Mouse (Mus musculus): ENCODE measurements around the gene Cby3.
"Not testable (repeated sequence)": the region's sequence is repeated elsewhere in the genome, so short reads cannot be mapped to it uniquely, and the experiment has no call there.

The Cby3 gene

GRCm38 (mm10) chr11:50354162-50354561, at the start of gene Cby3:
Gene Cby3 (plus strand): TSS chr11:50354462.
- no peak for DNase-seq

GRCm38 (mm10) chr11:50312803-50313202, 41.5 kb upstream of the Cby3 start:
- DNase-seq, result no peak

GRCm38 (mm10) chr11:50319343-50319742, 34.9 kb upstream of the Cby3 start:
- DNase-seq, result not testable (repeated sequence)

- no peak for DNase-seq
These were observed 33.0 kb upstream of the Cby3 start for GRCm38 (mm10) chr11:50321239-50321638.

DNA sequence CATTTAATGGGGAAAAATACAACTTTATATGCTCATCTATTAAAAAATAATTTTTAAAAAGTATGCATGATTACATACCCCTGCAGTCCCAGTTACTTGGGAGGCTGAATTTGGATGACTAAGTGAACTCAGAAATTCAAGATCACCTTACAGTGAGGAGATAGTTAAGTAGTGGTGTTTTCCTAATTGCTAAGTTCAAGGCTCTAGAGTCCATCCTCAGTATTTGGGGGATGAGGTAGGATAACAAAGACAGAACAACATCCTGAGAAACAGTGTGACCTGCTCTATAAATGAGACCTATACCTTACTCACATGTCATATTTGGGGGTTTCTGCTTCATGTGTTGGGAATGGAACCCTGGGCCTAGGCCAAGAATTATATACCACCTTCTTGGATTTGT, 31.9 kb upstream of the Cby3 start:
- no peak for DNase-seq

DNA sequence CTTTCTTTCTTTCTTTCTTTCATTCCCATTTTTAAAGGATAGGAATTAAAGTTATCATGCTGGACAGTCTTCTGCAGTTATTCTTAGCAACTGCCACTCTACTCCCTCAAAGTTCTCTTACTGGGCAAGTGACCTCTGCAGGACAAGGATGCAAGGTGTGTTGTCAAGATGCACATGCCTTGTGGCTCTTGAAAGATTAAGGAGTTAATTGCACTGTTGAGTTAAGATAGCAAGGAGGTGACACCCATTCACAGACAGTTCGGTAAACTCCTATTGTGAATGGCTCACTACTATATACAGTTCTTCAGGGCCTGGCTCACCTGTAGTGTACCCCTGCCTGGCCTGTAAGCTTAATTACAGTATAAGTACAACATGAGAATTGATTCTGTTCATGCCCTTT, 30.4 kb upstream of the Cby3 start:
- no peak for DNase-seq

GRCm38 (mm10) chr11:50324751-50325471, 29.4 kb upstream of the Cby3 start:
- DNase-seq, result peak; percentile 56

DNA sequence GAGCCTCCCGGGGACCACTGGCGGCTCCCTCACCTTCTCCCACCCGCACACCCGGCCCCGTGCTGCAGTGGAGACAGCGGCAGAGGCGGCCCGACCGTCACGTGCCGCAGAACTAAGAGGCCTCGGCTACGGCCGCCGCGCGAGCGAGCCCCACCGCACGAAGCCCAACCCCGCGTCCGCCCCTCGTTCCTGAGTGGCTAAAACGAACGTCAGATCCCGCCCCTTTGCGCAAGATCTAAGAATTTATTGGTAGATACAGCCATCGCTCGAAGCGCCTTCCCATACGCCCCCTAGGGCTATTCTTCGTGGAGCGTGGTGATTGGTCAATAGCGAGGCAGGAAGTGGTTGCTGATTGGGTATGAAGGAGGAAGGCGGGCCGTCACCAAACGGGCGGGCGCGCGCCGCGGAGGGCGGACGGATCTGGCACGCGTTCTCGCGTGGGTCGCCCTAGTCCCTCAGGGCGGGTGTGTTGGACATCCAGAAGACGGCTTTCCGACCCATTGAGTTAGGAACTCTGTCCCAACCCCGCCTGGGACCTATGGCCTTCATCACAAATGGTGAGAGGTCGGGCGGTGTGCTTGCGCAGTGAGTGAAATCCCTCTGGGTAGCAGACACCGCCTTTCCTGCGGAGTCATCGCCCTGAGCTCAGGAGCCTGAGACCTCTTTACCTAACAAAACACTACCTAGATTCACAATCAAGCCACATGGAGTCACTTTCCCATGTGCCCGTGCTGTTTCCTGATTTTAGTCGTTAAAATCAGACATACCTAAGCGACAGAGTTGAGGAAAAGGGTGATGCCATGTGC, 28.6 kb upstream of the Cby3 start, which contains the start of gene Canx:
Canx (minus strand) TSS at position 178 of the 806 bp plus-strand sequence.
- DNase-seq, result peak; percentile 100

DNA sequence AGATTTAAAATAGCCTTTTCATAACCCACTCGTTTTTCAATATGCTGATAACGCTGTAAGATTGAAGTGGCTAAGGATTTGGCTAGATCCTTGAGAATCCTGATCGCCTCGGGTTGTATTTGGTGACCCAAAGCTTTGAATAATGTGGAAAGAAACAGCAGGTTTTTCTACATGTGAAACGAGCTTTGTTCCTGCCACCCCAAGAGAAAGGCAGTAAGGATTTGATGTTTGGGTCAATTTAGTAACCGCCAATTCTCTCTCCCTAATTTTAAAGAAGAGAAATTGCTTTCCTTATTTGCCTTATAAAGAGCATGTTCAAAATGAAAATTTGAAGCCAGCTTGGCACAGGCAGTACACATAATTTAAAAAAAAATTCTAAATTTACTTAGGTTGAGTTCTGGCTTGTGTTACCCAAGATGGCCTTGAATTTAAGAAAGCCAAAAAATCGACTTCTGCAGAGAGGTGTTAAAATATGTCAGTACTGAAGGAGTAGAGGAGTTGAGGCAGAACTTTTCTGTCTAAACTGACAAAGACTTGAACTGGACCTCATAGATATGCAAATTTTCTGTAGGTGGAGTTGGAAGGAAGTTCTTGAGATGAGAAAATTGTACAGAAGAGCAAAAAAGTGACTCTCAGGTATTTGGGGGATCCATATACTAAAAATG, 27.8 kb upstream of the Cby3 start:
- no peak for DNase-seq

GRCm38 (mm10) chr11:50328075-50328625, 26.1 kb upstream of the Cby3 start:
- DNase-seq, result no peak

DNA sequence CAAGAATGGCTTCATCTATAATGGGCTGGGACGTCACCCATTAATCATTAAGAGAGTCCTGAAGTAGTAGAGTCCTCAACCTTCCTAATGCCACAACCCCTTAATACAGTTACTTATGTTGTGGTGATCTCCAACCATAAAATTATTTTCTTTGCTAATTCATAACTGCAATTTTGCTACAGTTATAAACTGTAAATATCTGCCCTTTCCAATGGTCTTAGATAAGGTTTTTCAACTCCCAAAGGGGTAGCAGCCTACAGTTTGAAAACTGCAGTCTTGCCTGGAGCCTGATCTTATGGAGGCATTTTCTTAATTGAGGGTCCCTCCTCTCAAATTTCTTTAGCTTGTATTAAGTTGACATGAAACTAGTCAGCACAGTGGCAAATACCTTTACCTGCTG, 24.9 kb upstream of the Cby3 start:
- DNase-seq, result no peak

GRCm38 (mm10) chr11:50333181-50333580, 21.1 kb upstream of the Cby3 start:
- DNase-seq, result no peak

- DNase-seq, result no peak
These were observed 18.1 kb upstream of the Cby3 start for GRCm38 (mm10) chr11:50336126-50336525.

- no peak for DNase-seq
These were observed 17.4 kb upstream of the Cby3 start for GRCm38 (mm10) chr11:50336891-50337290.

- DNase-seq, result no peak
These were observed 8.8 kb upstream of the Cby3 start for GRCm38 (mm10) chr11:50345486-50345885.

DNA sequence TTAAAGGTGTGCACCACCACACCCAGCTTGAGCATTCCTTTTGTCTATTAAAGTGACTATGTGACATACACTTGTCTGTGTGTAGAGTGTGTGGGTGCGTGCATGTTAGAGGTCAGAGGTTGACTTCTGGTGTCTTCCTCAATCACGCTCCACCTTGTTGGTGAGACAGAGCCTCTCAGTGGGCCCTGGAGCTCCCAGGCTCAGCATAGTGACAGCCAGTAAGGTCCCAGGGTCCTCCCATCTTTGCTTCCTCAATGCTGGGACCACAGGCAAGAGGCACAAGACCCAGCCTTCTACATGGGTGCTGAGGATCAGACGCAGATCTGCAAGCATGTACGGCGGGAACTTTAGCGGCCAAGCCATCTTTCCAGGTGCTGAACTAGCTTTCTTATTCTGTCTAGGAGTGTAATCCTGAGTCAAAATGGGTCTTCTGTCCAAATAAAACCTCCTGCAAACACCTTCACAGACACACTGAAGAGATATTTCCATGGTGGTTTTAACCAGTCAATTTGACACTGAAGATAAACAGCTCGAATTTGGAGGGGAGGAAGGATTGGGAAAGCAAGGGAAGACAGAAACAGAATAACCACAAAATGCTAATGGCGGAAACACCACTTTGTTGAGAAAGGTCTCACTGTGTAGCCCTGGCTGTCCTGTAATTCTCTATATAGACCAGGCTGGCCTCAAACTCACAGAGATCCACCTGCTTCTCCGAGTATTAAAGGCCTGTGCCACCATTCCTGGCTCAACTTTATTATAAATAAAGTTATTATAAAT, 7.8 kb upstream of the Cby3 start:
- DNase-seq, result no peak

DNA sequence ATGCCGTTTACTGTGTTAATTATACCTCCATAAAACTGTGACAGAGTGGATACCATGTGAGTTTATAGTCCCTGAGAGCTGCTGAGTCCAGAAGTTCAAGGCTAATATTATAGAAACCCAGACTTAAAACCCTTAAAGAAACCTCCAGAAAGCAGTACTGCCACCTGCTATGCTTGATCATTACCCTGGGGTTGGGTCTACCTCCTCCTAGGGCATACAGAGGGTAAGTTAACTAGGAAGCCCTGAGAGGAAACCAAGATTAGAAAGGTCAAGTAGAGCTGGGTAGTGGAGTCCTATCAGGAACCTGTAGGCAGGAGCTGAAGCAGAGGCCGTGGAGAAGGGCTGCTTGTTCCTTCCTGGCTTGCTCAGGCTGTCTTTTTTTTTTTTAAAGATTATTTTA, 2.1 kb upstream of the Cby3 start:
- no peak for DNase-seq

GRCm38 (mm10) chr11:50354851-50355250, 589 bp downstream of the Cby3 start:
- peak; percentile 97 for DNase-seq

- no peak for DNase-seq
These were observed 1.1 kb downstream of the Cby3 start for GRCm38 (mm10) chr11:50355395-50355794.

- peak; percentile 56 for DNase-seq
These were observed 4.9 kb downstream of the Cby3 start for GRCm38 (mm10) chr11:50358950-50359861.

GRCm38 (mm10) chr11:50361282-50361681, 7.0 kb downstream of the Cby3 start:
- not testable (repeated sequence) for DNase-seq
